Mouse (Mus musculus): ENCODE data around the gene Rem1. TPM values are rescaled to one million over a fixed set of nuclear protein-coding genes. Genes with fewer than 3 reads are reported as not detected.

The Rem1 gene
- polyA plus RNA-seq, 1 experiment from 2014 or later: 0.69 TPM

DNA sequence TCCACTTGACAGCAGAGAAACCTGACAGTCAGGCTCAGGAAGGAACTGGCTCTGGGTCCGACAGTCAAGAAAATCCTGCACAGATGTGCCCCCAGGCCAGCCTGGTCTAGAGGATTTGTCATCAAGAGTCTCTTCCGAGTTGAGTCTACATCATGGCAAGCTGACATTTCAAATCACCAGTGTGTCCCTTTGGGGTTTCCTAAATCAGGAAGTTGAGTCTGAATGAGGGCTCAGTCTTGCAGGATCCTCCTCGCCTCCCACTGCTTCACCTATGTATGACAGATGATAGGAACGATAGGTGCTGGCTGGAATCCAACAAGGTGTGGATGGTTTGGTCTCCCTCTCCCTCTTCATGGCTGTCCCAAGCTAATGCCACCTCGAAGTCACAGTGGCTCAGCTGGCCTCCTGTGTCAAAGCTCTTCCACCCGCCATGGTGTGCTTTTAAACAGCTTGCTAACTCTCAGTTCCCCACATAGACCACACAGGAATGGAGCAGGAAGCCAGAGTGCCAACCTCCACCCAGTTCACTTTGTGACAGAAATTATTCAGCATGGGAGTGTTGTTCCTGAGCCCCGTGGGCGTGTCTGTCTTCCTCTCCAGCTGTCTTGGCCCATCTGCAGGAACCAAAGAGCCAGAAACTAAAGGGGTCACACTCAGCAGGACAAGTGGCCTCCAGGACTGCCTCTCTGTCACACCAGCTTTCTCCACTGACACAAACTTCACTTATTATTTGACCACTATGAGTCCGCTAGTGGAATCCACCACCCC lies 6.2 kb upstream of the Rem1 start:
- Histone ChIP-seq H3K27me3 (ENCODE audit: control insufficient read depth, insufficient read depth, low read length) (peaks cover 4% of the 10 kb centered on the region), H3K9ac (ENCODE audit: low read length) (no peak overlapping the region), H3K4me2 (ENCODE audit: low read depth, severe bottlenecking) (no peak overlapping the region), H3K27ac (replicated peaks; ENCODE audit: low read depth, low read length) (no peak overlapping the region), H3K4me1 (ENCODE audit: control insufficient read depth, insufficient read depth, low read length) (no peaks in the 10 kb centered on the region), H3K9me3 (ENCODE audit: control insufficient read depth, low read length) (no peaks in the 10 kb centered on the region), H3K36me3 (ENCODE audit: control insufficient read depth, insufficient read depth, low read length) (no peaks in the 10 kb centered on the region), H3K4me3 (ENCODE audit: low read depth, low read length) (no peak overlapping the region)
- DNase-seq (ENCODE audit: low spot score): no peak
- no peak for ATAC-seq (ENCODE audit: insufficient number of reproducible peaks, low FRiP score, low TSS enrichment, low read depth)
- 73% methylated on average over 9 of the region's 9 CpGs for WGBS

DNA sequence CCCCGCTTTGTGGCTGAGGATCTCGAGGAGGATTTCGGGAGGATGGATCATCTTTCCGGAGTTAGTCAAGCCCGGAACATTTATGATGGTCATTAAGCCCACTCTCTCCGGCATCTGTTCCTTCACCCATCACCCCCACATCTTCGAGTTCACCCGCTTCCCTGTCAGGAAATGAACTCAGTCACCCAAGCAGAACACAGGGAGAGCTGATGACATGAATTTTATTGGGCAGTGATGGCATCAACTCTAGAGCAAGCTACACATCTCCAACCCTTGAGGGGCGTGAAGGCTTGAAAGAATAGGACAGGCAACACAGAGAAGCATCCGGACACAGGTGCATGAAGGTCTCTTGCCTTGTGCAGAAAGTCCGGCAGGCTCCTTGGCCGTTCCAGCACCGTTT lies 4.6 kb upstream of the Rem1 start:
- 85% methylated on average over 13 of the region's 13 CpGs for WGBS
- peaks cover 20% of the 10 kb centered on the region for H3K27me3 ChIP-seq (ENCODE audit: control insufficient read depth, insufficient read depth, low read length)
- H3K4me3 ChIP-seq (ENCODE audit: low read depth, low read length): no peak overlapping the region
- H3K36me3 ChIP-seq (ENCODE audit: control insufficient read depth, insufficient read depth, low read length): no peaks in the 10 kb centered on the region
- H3K9me3 ChIP-seq (ENCODE audit: control insufficient read depth, low read length): no peaks in the 10 kb centered on the region
- no peak for ATAC-seq (ENCODE audit: insufficient number of reproducible peaks, low FRiP score, low TSS enrichment, low read depth)
- H3K9ac ChIP-seq (ENCODE audit: low read length): no peak overlapping the region
- no peak overlapping the region for H3K27ac ChIP-seq (replicated peaks; ENCODE audit: low read depth, low read length)
- no peak overlapping the region for H3K4me2 ChIP-seq (ENCODE audit: low read depth, severe bottlenecking)
- no peak for DNase-seq (ENCODE audit: low spot score)
- H3K4me1 ChIP-seq (ENCODE audit: control insufficient read depth, insufficient read depth, low read length): 0 out of 2 replicates have a peak, but pooled peaks cover 5% of the 10 kb centered on the region

DNA sequence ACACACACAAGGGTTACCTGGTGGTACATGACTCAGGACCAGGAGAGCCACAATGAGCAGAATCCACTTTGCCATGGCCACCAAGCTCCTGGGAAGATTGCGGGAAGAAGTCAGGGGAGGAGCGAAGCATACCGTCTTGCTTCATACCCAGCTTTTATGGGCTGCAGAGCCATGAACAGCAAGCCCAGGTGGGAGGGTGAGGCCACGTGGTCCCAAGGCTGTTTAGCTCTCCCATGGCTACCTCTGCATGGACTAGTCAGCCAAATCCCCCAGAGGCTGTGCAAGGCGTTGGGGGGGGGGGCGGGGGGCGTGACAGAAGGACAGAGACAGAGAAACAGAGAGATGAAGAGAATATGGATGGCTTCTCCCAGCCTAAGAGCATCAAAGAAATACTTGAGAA lies 3.8 kb upstream of the Rem1 start, which contains the start of gene Defb25:
Defb25 (minus strand) TSS at position 101 of the 400 bp plus-strand sequence.
- H3K27me3 ChIP-seq (ENCODE audit: control insufficient read depth, insufficient read depth, low read length): peaks cover 26% of the 10 kb centered on the region
- H3K9me3 ChIP-seq (ENCODE audit: control insufficient read depth, low read length): no peaks in the 10 kb centered on the region
- 78% methylated on average over 7 of the region's 7 CpGs for WGBS
- no peak within 1 kb of the TSS for H3K4me2 ChIP-seq (ENCODE audit: low read depth, severe bottlenecking)
- no peak for DNase-seq (ENCODE audit: low spot score)
- no peak for ATAC-seq (ENCODE audit: insufficient number of reproducible peaks, low FRiP score, low TSS enrichment, low read depth)
- H3K4me1 ChIP-seq (ENCODE audit: control insufficient read depth, insufficient read depth, low read length): 0 out of 2 replicates have a peak, but pooled peaks cover 8% of the 10 kb centered on the region
- H3K36me3 ChIP-seq (ENCODE audit: control insufficient read depth, insufficient read depth, low read length): no peaks in the 10 kb centered on the region
- H3K9ac ChIP-seq (ENCODE audit: low read length): no peak within 1 kb of the TSS
- no peak within 1 kb of the TSS for H3K27ac ChIP-seq (replicated peaks; ENCODE audit: low read depth, low read length)
- no peak within 1 kb of the TSS for H3K4me3 ChIP-seq (ENCODE audit: low read depth, low read length)

DNA sequence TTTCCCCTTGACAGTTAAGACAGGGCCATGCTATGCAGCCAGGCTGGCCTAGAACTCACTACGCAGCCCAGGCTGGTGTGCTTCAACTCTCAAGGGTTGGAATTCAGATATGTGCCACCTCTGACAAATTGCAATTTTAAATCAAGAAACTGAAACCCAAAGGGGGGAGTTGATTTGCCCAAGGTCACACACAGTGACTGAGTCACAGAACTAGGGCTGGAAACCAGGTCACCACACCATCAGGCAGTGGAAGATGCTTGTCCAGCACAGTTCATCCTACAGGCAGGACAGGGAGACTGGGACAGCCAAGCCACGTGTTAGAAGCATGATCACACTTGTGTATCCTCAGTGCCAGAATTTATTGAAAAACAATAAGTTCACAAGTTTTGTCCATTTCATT lies 2.2 kb upstream of the Rem1 start:
- Histone ChIP-seq H3K9ac (ENCODE audit: low read length) (no peak overlapping the region), H3K36me3 (ENCODE audit: control insufficient read depth, insufficient read depth, low read length) (no peaks in the 10 kb centered on the region), H3K27me3 (ENCODE audit: control insufficient read depth, insufficient read depth, low read length) (peaks cover 38% of the 10 kb centered on the region), H3K4me2 (ENCODE audit: low read depth, severe bottlenecking) (no peak overlapping the region), H3K9me3 (ENCODE audit: control insufficient read depth, low read length) (no peaks in the 10 kb centered on the region), H3K4me1 (ENCODE audit: control insufficient read depth, insufficient read depth, low read length) (0 out of 2 replicates have a peak, but pooled peaks cover 8% of the 10 kb centered on the region), H3K4me3 (ENCODE audit: low read depth, low read length) (no peak overlapping the region), H3K27ac (replicated peaks; ENCODE audit: low read depth, low read length) (no peak overlapping the region)
- ATAC-seq (ENCODE audit: insufficient number of reproducible peaks, low FRiP score, low TSS enrichment, low read depth) (no peak), DNase-seq (ENCODE audit: low spot score) (no peak)
- WGBS: 83% methylated on average over 2 of the region's 2 CpGs

DNA sequence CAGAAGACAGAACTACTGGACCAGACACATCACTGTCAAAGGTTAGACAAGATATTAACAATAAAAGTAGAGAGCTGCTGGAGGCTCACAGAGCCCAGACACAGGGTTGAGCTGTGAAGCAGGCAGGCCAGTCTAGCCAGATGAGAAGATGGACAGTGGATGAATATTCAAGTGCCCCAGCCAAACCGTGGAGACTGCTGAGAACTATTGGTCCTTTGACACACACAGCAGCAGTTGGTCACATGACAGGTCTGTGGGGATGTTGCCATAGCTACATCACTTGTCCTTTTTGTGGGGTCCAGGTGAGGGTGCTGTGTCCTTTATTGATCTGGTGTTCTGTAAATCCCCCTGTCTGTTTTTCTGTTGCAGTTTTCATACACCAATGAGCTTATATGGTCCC lies 1.5 kb upstream of the Rem1 start:
- H3K4me1 ChIP-seq (ENCODE audit: control insufficient read depth, insufficient read depth, low read length): 0 out of 2 replicates have a peak, but pooled peaks cover 8% of the 10 kb centered on the region
- no peaks in the 10 kb centered on the region for H3K36me3 ChIP-seq (ENCODE audit: control insufficient read depth, insufficient read depth, low read length)
- 26% methylated on average over 1 of the region's 1 CpGs for WGBS
- no peak overlapping the region for H3K4me2 ChIP-seq (ENCODE audit: low read depth, severe bottlenecking)
- H3K9ac ChIP-seq (ENCODE audit: low read length): no peak overlapping the region
- no peak for ATAC-seq (ENCODE audit: insufficient number of reproducible peaks, low FRiP score, low TSS enrichment, low read depth)
- H3K27me3 ChIP-seq (ENCODE audit: control insufficient read depth, insufficient read depth, low read length): peaks cover 38% of the 10 kb centered on the region
- H3K27ac ChIP-seq (replicated peaks; ENCODE audit: low read depth, low read length): no peak overlapping the region
- H3K4me3 ChIP-seq (ENCODE audit: low read depth, low read length): no peak overlapping the region
- DNase-seq (ENCODE audit: low spot score): no peak
- no peaks in the 10 kb centered on the region for H3K9me3 ChIP-seq (ENCODE audit: control insufficient read depth, low read length)

DNA sequence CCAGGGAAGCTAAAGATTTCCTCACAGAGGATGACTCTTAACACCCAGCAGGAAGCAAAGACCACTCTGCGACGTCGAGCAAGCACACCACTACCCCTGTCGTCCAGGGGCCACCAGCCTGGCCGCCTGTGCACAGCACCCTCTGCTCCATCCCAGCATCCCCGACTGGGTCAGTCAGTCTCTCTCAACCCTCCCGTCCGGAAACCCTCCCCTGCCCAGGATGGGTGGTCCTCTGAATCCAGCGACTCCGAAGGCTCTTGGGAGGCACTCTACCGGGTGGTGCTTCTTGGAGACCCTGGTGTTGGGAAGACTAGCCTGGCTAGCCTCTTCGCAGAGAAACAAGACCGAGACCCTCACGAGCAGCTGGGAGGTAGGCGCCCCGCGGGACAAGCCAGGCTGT lies 1.3 kb downstream of the Rem1 start:
- peaks cover 38% of the 10 kb centered on the region for H3K27me3 ChIP-seq (ENCODE audit: control insufficient read depth, insufficient read depth, low read length)
- no peak for ATAC-seq (ENCODE audit: insufficient number of reproducible peaks, low FRiP score, low TSS enrichment, low read depth)
- peak overlapping the region; percentile 11; the same call in 1 of the 2 replicates for H3K4me2 ChIP-seq (ENCODE audit: low read depth, severe bottlenecking)
- 42% methylated on average over 17 of the region's 17 CpGs for WGBS
- H3K27ac ChIP-seq (replicated peaks; ENCODE audit: low read depth, low read length): no peak overlapping the region
- H3K36me3 ChIP-seq (ENCODE audit: control insufficient read depth, insufficient read depth, low read length): no peaks in the 10 kb centered on the region
- peaks cover 8% of the 10 kb centered on the region; the same call in 1 of the 2 replicates for H3K4me1 ChIP-seq (ENCODE audit: control insufficient read depth, insufficient read depth, low read length)
- no peak overlapping the region for H3K9ac ChIP-seq (ENCODE audit: low read length)
- no peak overlapping the region for H3K4me3 ChIP-seq (ENCODE audit: low read depth, low read length)
- H3K9me3 ChIP-seq (ENCODE audit: control insufficient read depth, low read length): no peaks in the 10 kb centered on the region
- DNase-seq (ENCODE audit: low spot score): no peak

DNA sequence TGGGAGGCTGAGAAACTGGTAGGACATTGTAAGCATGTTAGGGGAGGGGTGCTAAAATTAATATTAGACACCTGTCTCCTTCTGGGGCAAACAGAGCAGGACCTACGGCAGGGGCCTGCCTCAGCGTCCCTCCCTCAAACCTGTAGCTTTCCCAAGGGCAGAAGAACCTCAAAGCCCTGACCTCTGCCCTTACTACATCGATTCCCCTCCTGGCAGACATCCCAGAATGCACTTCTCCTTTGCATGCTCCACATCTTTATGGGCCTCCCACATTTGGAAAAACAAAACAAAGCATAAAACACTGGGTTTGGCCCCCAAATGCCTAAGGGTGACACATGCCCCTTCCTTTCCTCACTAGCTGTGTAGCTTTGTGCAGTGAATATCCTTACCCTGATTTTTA lies 2.5 kb downstream of the Rem1 start:
- no peak for ATAC-seq (ENCODE audit: insufficient number of reproducible peaks, low FRiP score, low TSS enrichment, low read depth)
- DNase-seq (ENCODE audit: low spot score): no peak
- H3K27ac ChIP-seq (replicated peaks; ENCODE audit: low read depth, low read length): no peak overlapping the region
- peaks cover 11% of the 10 kb centered on the region; the same call in 1 of the 2 replicates for H3K4me1 ChIP-seq (ENCODE audit: control insufficient read depth, insufficient read depth, low read length)
- H3K27me3 ChIP-seq (ENCODE audit: control insufficient read depth, insufficient read depth, low read length): peaks cover 38% of the 10 kb centered on the region
- H3K36me3 ChIP-seq (ENCODE audit: control insufficient read depth, insufficient read depth, low read length): no peaks in the 10 kb centered on the region
- H3K4me3 ChIP-seq (ENCODE audit: low read depth, low read length): no peak overlapping the region
- no peaks in the 10 kb centered on the region for H3K9me3 ChIP-seq (ENCODE audit: control insufficient read depth, low read length)
- no peak overlapping the region for H3K4me2 ChIP-seq (ENCODE audit: low read depth, severe bottlenecking)
- no peak overlapping the region for H3K9ac ChIP-seq (ENCODE audit: low read length)
- WGBS: 66% methylated on average over 3 of the region's 3 CpGs

DNA sequence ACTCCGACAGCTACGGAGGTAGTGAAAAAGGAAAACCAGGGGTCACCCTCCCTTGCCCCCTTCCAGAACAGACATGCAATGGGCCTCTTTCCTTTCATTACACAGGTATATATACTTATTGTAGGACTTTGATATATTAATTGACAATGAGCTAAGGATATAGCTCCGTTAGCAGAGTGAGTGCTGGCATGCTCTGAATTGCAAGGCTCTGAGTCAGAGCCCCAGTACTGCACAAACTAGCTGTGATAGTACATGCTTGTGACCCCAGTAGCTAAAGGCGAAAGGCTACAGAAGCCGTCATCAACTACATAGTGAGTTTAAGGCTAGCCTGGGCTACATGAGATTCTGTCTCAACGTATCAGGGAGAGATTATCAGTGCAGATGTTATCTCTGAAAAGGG lies 3.2 kb downstream of the Rem1 start:
- Histone ChIP-seq H3K4me1 (ENCODE audit: control insufficient read depth, insufficient read depth, low read length) (peaks cover 11% of the 10 kb centered on the region; the same call in 1 of the 2 replicates), H3K27me3 (ENCODE audit: control insufficient read depth, insufficient read depth, low read length) (peaks cover 38% of the 10 kb centered on the region), H3K9me3 (ENCODE audit: control insufficient read depth, low read length) (no peaks in the 10 kb centered on the region), H3K36me3 (ENCODE audit: control insufficient read depth, insufficient read depth, low read length) (no peaks in the 10 kb centered on the region), H3K27ac (replicated peaks; ENCODE audit: low read depth, low read length) (no peak overlapping the region), H3K4me3 (ENCODE audit: low read depth, low read length) (no peak overlapping the region), H3K9ac (ENCODE audit: low read length) (no peak overlapping the region), H3K4me2 (ENCODE audit: low read depth, severe bottlenecking) (no peak overlapping the region)
- DNase-seq (ENCODE audit: low spot score) (no peak), ATAC-seq (ENCODE audit: insufficient number of reproducible peaks, low FRiP score, low TSS enrichment, low read depth) (no peak)
- 88% methylated on average over 6 of the region's 6 CpGs for WGBS
